Mouse (Mus musculus) hindbrain, embryonic 16.5 days (tissue): ENCODE measurements at regions not wholly inside any gene's neighbourhood (a gene's known extent, or its start where the extent isn't known, plus 50 kb on each side); places are given as distances from the start of the nearest gene placed in this dataset.

Experiments
- ATAC-seq: fragments of 200-750 bp; cut with Nextera tagmentation; 2 replicates; pipeline ENCODE4 v1.8.0; 2017; ENCODE audit warnings: moderate TSS enrichment, moderate library complexity
- H3K27ac ChIP-seq: fragments of 300-500 bp; sonication (generic); 2 replicates; pipeline ENCODE4 v1.5.1; 2014; ENCODE audit warnings: low read depth, mild to moderate bottlenecking, control low read depth, low read length, moderate library complexity
- H3K27me3 ChIP-seq: fragments of 300-500 bp; sonication (generic); replicated peaks from 2 replicates; pipeline ENCODE4 v1.6.1; 2014; ENCODE audit warnings: low read length; ENCODE audit not compliant: control insufficient read depth, insufficient read depth
- H3K36me3 ChIP-seq: fragments of 300-500 bp; sonication (generic); 2 replicates; pipeline ENCODE4 v1.6.1; 2014; ENCODE audit warnings: mild to moderate bottlenecking, low read length, moderate library complexity, mixed read lengths; ENCODE audit not compliant: control insufficient read depth, insufficient read depth
- H3K4me1 ChIP-seq: fragments of 300-500 bp; sonication (generic); 2 replicates; pipeline ENCODE4 v1.6.1; 2014; ENCODE audit warnings: low read depth, low read length; ENCODE audit not compliant: control insufficient read depth, insufficient read depth
- H3K4me2 ChIP-seq: fragments of 300-500 bp; sonication (generic); 2 replicates; pipeline ENCODE4 v1.6.1; 2014; ENCODE audit warnings: mild to moderate bottlenecking, low read length, control low read depth, moderate library complexity
- H3K4me3 ChIP-seq: fragments of 300-500 bp; sonication (generic); 2 replicates; pipeline ENCODE4 v1.5.1; 2014; ENCODE audit warnings: mild to moderate bottlenecking, low read length, control low read depth, moderate library complexity
- H3K9ac ChIP-seq: fragments of 300-500 bp; sonication (generic); 2 replicates; pipeline ENCODE4 v1.6.1; 2014; ENCODE audit warnings: low read depth, mild to moderate bottlenecking, control low read depth, low read length, moderate library complexity
- H3K9me3 ChIP-seq: fragments of 300-500 bp; sonication (generic); 2 replicates; pipeline ENCODE4 v1.6.1; 2014; ENCODE audit warnings: mild to moderate bottlenecking, low read length, moderate library complexity; ENCODE audit not compliant: control insufficient read depth
- WGBS: fragments of 180-500 bp; shearing (Covaris S2); extraction: QIAGEN DNeasy Blood & Tissue Kit; methylation state at CpG from one replicate; pipeline ENCODE4 v1.1.7; 2014; 5-methylcytosine and 5-hydroxymethylcytosine counted together

DNA sequence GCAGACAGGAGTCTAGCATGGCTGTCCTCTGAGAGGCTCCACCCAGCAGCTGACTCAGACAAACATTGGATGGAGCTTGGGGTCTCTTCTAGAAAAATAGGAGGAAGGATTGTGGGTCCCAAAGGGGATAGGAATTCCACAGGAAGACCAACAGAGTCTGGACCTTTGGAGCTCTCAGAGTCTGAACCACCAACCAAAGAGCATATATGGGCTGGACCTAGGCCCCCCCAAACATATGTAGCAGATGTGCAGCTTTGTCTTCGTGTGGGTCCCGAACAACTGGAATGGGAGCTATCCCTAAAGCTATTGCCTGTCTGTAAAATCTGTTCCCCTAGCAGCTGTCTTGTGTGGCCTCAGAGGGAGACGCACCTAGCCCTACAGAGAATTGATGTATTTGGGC lies 50.1 kb upstream of the Cpm start:
- ATAC-seq, result no peak
- Histone ChIP-seq H3K9me3 (no peaks in the 10 kb centered on the region), H3K27me3 (no peaks in the 10 kb centered on the region), H3K4me3 (no peak overlapping the region), H3K27ac (no peak overlapping the region), H3K4me1 (no peaks in the 10 kb centered on the region), H3K36me3 (no peaks in the 10 kb centered on the region), H3K9ac (no peak overlapping the region), H3K4me2 (no peak overlapping the region)
- WGBS, result 83% methylated on average over 3 of the region's 3 CpGs

DNA sequence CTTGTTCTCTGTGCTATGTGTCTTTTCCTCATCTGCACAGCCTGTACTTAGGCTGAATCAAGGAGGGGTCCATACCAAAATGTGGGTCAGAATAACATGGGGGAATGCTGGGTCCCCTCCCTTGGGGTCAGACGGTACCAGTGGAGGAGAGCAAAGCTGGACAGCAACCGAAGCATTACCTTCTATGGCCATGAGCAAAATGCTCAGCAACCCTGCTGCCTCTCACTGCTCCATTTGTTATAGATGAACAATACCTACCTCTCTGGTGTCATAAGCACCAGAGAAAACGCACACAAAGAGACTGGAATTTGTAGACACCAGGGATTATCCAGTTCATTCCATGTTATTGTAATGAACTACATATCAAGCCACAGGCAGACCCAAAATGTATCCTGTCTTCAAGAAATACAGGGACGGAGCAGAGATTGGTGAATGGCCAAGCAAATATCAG lies 50.6 kb upstream of the Cpm start:
- Histone ChIP-seq H3K4me1 (no peaks in the 10 kb centered on the region), H3K9ac (no peak overlapping the region)
- no peak for ATAC-seq

DNA sequence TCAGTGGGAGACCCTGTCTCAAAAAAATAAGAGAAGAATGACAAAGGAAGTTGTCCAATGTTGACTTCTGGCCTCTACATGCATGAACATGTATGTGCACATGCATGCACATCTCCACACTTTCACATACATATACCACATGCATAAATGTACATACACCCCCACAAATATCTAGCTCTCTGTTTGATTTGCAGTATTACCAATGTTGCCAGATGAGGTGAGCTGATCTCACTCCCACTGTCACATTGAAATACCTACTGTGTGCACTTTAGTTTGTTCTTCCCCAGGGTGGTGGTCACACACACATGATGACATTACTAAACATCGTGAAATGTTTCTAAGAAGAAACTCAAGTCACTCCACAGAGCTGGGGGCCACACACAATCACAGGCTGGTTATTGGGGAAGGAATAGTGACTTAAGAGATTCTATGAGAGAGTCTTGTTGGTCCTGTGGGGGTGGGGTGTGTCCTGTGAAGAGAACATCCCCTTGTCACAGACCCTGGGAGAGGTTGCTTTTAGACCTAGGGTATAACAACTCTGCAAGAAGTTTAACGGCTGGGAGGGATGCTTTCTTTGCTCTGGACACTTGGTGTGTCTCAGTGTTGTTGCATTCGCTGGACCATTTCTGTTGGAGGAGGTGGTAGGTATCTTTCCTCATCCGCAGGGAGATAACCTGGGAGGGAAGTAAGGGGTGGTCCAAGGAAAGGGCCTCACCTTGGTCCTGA lies 51.2 kb upstream of the Cpm start:
- H3K9me3 ChIP-seq, result no peaks in the 10 kb centered on the region
- no peak for ATAC-seq
- no peak overlapping the region for H3K27ac ChIP-seq
- 92% methylated on average over 4 of the region's 4 CpGs for WGBS
- H3K4me1 ChIP-seq, result no peaks in the 10 kb centered on the region
- H3K9ac ChIP-seq, result no peak overlapping the region
- 0 out of 2 replicates have a peak, but pooled peaks cover under 1% of the 10 kb centered on the region for H3K27me3 ChIP-seq
- H3K36me3 ChIP-seq, result no peaks in the 10 kb centered on the region
- H3K4me3 ChIP-seq, result no peak overlapping the region
- H3K4me2 ChIP-seq, result no peak overlapping the region

More for the DNA sequence above, 50.6 kb upstream of the Cpm start:
- H3K4me3 ChIP-seq, result no peak overlapping the region
- H3K4me2 ChIP-seq, result no peak overlapping the region
- no peaks in the 10 kb centered on the region for H3K9me3 ChIP-seq
- H3K36me3 ChIP-seq, result no peaks in the 10 kb centered on the region
- 86% methylated on average over 4 of the region's 4 CpGs for WGBS
- H3K27ac ChIP-seq, result no peak overlapping the region
- H3K27me3 ChIP-seq, result no peaks in the 10 kb centered on the region

DNA sequence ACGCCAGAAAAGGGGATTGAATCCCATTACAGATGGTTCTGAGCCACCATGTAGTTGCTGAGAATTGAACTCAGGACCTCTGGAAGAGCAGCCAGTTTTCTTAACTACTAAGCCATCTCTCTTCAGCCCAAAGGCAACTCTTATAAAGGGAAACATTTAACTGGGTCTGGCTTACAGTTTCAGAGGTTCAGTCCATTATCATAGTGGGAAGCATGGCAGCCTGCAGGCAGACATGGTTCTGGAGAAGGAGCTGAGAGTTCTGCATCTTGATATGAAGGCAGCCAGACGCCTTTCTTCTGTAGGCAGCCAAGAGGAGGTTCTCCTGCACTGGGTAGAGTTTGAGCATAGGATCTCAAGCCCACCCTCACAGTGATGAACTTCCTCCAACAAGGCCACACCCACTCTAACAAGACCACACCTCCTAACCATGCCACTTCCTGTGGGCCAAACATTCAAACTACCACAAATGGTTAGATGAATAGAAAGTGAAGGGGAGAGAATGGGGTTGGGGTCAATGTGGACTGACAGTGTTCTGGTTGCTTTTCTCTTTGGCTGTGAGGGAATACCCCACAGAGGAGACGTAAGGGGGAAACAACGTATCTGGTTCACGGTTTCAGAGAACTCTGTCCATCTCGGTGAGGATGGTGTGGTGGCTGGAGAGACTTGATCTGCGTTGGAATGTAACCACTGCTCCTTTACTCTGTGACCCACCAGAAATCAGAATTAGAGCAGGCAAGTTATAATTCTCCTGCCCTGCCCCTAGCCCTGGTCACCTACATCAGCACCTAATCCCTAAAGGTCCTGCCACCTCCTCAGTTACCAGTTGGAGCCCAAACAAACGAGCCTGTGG lies 52.2 kb upstream of the Cpm start:
- Histone ChIP-seq H3K36me3 (no peaks in the 10 kb centered on the region), H3K27ac (no peak overlapping the region), H3K27me3 (0 out of 2 replicates have a peak, but pooled peaks cover 3% of the 10 kb centered on the region), H3K4me3 (no peak overlapping the region), H3K9ac (no peak overlapping the region), H3K4me2 (no peak overlapping the region), H3K4me1 (no peaks in the 10 kb centered on the region), H3K9me3 (no peaks in the 10 kb centered on the region)
- WGBS, result 92% methylated on average over 8 of the region's 8 CpGs
- ATAC-seq, result no peak

DNA sequence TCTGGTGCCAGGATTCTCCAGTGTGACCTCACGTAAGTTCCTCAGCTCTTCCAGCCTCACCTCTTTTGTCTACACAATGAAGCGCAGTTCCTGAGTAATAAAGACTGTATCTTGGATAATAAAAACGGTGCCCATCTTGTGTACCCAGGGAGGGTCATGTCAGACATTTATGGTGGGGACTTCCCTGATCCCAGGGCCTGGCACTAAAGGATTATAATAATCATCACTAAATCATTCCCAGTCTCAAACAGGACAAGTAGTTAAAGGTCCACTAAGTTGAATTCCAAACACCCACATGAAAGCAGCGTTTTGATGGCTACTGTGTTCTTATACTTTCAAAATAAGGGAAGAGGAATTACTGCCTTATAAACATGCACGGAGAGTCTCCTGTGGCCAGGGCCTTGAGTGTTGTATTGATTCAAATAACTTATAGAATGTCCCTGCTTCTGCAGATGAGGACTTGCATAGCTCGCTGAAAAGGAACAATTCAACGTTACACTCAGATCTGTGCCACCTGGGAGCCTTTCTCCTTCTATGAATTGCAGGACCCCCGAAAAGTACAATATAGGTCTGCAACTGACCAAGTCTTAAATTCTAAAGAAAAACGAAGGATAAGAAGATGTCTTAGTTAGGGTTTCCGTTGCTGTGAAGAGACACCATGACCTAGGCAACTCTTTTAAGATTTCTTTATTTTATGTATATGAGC lies 53.0 kb upstream of the Cpm start:
- H3K9me3 ChIP-seq, result no peaks in the 10 kb centered on the region

DNA sequence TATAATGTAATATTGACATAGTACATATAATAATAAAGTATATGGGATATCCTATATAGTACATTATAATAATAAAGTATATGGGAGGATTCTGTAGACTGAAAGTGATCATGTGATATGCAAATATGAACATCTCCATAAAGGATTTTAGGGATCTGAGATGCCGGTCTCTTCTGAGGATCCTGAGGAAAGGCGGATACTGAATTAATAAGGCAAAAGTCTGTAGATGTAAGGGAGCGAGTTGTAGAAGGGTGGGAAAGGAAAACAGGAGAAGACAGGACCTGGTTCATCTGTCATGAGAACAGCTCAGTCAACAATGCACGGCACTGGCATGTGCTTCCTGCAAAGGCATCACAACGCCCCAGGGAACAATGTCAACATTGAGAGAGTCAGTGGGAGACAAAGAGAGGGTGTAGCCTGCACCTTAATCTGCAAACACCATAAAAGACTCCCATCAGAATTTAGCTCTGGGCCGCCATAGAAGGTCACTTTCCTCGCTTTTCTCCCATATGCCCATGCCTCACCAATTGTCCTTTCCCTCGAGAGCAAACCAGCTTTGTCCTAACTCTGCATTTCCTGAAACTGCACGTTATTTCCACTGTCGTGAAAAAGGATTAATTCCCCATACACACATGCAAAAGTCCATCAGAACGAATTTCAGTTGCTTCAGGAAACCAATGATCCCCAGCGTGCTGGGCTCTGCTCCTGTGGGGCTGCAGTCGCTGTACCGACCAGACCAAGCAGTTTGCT lies 53.7 kb upstream of the Cpm start:
- no peaks in the 10 kb centered on the region for H3K9me3 ChIP-seq
- no peaks in the 10 kb centered on the region for H3K36me3 ChIP-seq
- H3K27me3 ChIP-seq, result 0 out of 2 replicates have a peak, but pooled peaks cover 3% of the 10 kb centered on the region
- H3K9ac ChIP-seq, result no peak overlapping the region
- WGBS, result 46% methylated on average over 14 of the region's 14 CpGs
- no peak overlapping the region for H3K4me2 ChIP-seq
- H3K27ac ChIP-seq, result no peak overlapping the region
- no peak for ATAC-seq
- H3K4me1 ChIP-seq, result peaks cover 10% of the 10 kb centered on the region
- no peak overlapping the region for H3K4me3 ChIP-seq

More for the DNA sequence above, 53.0 kb upstream of the Cpm start:
- no peaks in the 10 kb centered on the region for H3K36me3 ChIP-seq
- 0 out of 2 replicates have a peak, but pooled peaks cover 3% of the 10 kb centered on the region for H3K27me3 ChIP-seq
- H3K4me2 ChIP-seq, result no peak overlapping the region
- no peak for ATAC-seq
- no peak overlapping the region for H3K4me3 ChIP-seq
- WGBS, result 87% methylated on average over 10 of the region's 10 CpGs
- no peak overlapping the region for H3K27ac ChIP-seq
- peaks cover 7% of the 10 kb centered on the region for H3K4me1 ChIP-seq
- H3K9ac ChIP-seq, result no peak overlapping the region

DNA sequence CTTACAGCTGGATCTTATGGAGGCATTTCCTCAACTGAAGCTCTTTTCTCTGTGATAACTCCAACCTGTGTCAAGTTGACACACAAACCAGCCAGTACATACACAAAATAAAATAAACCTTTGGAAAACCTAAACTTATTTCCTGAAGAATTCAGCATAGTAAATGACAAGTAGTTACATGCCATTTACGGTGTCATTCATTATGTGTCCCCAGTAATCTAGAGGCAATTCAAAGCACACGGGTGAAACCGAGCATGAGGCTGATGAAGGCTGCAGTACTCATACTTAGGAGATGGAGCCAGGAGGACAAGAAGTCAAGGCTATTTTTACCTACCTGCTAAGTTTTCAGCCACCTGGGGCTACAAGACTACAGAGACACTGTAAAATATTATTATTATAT lies 54.4 kb upstream of the Cpm start:
- peaks cover 10% of the 10 kb centered on the region for H3K4me1 ChIP-seq
- H3K36me3 ChIP-seq, result no peaks in the 10 kb centered on the region
- no peak overlapping the region for H3K4me3 ChIP-seq
- no peak overlapping the region for H3K4me2 ChIP-seq
- WGBS, result 93% methylated on average over 3 of the region's 3 CpGs
- H3K27me3 ChIP-seq, result 0 out of 2 replicates have a peak, but pooled peaks cover 3% of the 10 kb centered on the region
- no peak overlapping the region for H3K9ac ChIP-seq
- ATAC-seq, result no peak
- H3K27ac ChIP-seq, result no peak overlapping the region
- H3K9me3 ChIP-seq, result no peaks in the 10 kb centered on the region

DNA sequence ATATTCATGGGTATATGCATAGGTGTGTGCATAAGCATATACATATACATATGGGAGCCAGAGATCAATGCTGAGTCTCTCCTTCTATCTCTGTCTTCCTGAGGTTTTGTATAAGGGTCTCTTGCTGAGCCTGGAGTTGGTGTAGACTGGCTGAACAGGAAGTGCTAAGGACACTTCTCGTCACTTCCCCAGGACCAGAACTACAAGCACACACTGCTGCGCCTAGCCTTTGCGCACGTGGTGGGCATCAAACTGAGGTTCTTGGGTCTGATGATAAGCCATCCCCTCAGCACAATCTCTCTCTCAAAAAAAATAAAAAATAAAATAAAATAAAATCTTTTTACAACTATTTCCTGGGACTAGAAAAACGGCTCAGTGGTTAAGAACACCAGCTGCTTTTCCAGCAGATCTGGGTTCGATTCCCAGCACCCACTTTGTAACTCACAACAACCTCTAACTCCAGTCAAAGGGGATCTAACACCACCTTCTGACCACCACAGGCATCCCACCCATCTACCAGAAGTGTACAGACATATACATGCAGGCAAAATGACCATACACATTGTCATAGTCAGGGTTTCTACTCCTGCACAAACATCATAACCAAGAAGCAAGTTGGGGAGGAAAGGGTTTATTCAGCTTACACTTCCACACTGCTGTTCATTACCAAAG lies 55.1 kb upstream of the Cpm start:
- Histone ChIP-seq H3K4me2 (no peak overlapping the region), H3K4me1 (peaks cover 10% of the 10 kb centered on the region), H3K27ac (no peak overlapping the region), H3K4me3 (no peak overlapping the region), H3K27me3 (0 out of 2 replicates have a peak, but pooled peaks cover 3% of the 10 kb centered on the region), H3K9ac (no peak overlapping the region), H3K36me3 (no peaks in the 10 kb centered on the region), H3K9me3 (no peaks in the 10 kb centered on the region)
- WGBS, result 96% methylated on average over 6 of the region's 6 CpGs
- ATAC-seq, result no peak
